Mouse (Mus musculus): ENCODE measurements at regions not wholly inside any gene's neighbourhood (a gene's known extent, or its start where the extent isn't known, plus 50 kb on each side); places are given as distances from the start of the nearest gene placed in this dataset.
A peak's percentile ranks its signal among the peaks of the same experiment; 100 is the strongest.
"Not testable (repeated sequence)": the region's sequence is repeated elsewhere in the genome, so short reads cannot be mapped to it uniquely, and the experiment has no call there.

DNA sequence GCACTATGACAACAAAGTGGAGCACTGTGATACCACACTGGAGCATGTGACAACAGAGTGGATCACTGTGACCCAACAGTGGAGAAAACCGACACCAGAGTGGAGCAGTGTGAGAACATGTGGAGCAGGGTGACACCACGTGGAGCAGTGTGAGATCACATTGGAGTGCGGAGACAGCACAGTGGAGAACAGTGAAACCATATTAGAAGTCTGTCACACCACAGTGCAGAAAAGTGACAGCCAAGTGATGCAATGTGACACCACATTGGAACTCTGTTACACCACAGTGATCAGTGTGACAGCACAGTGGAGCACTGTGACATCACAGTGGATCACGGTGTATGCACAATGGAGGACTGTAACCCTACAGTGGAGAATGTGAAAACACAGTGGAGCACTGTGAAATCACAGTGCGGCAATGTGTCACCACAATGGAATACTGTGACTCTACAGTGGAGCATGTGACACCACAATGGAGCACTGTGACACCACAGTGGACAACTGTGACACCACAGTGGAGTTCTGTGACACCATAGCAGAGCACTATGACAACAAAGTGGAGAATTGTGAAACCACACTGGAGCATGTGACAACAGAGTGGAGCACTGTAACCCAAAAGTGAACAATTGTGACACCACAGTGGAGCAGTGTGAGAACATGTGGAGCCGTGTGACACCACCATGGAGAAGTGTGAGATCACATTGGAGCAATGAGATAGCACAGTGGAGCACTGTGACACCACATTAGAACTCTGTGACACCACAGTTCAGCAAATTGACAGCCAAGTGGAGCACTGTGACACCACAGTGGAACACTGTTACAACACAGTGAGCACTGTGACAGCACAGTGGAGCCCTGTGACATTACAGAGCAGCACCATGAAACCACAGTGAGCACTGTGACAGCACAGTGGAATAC lies 98.6 kb upstream of the Vmn1r2 start:
- WGBS = 85% methylated on average over 6 of the region's 6 CpGs
- no peak overlapping the region for H3K27ac ChIP-seq (ENCODE audit: low read depth, low read length)

GRCm38 (mm10) chr4:3069341-3069740 lies 97.8 kb upstream of the Vmn1r2 start:
- Histone ChIP-seq H3K9ac (replicated peaks; ENCODE audit: low read depth, low read length) (no peak overlapping the region), H3K27me3 (ENCODE audit: control insufficient read depth, insufficient read depth, low read length) (no peaks in the 10 kb centered on the region), H3K9me3 (ENCODE audit: control insufficient read depth, low read length) (peaks cover 56% of the 10 kb centered on the region), H3K36me3 (ENCODE audit: control insufficient read depth, insufficient read depth, low read length) (no peaks in the 10 kb centered on the region), H3K4me3 (ENCODE audit: low read depth, low read length) (no peak overlapping the region), H3K4me2 (ENCODE audit: low read depth, low read length) (no peak overlapping the region), H3K27ac (ENCODE audit: low read depth, low read length) (no peak overlapping the region), H3K4me1 (ENCODE audit: control insufficient read depth, insufficient read depth, low read length) (no peaks in the 10 kb centered on the region)
- WGBS = 73% methylated on average over 1 of the region's 1 CpGs
- peak; percentile 16; the same call in 1 of the 2 replicates for ATAC-seq (ENCODE audit: low read depth)

More for the DNA sequence above, 98.6 kb upstream of the Vmn1r2 start:
- Histone ChIP-seq H3K9me3 (ENCODE audit: control insufficient read depth, low read length) (peaks cover 63% of the 10 kb centered on the region), H3K36me3 (ENCODE audit: control insufficient read depth, insufficient read depth, low read length) (no peaks in the 10 kb centered on the region), H3K9ac (replicated peaks; ENCODE audit: low read depth, low read length) (no peak overlapping the region), H3K4me1 (ENCODE audit: control insufficient read depth, insufficient read depth, low read length) (no peaks in the 10 kb centered on the region), H3K4me2 (ENCODE audit: low read depth, low read length) (no peak overlapping the region), H3K4me3 (ENCODE audit: low read depth, low read length) (no peak overlapping the region), H3K27me3 (ENCODE audit: control insufficient read depth, insufficient read depth, low read length) (no peaks in the 10 kb centered on the region)
- ATAC-seq (ENCODE audit: low read depth) = peak; percentile 12; the same call in 1 of the 2 replicates

DNA sequence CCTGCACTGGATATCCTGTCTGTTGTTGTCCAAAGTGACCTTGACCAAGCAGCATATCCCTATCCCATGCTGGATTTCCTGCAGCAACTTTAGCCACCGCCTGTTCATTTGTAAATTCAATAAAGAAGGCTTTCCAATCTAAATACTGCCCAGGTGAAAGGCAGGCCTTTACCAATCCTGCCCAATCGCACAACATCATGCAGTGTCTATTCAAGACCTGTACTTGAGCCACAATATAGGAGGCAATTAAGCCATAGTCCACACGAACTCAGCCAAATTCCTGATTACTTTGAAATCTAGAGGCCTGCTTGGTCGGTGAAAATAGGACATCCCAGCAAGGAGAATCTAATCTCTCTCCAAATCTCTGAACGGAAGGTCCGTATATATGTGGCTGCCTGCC lies 95.8 kb upstream of the Vmn1r2 start:
- not testable (repeated sequence) for H3K4me3 ChIP-seq (ENCODE audit: low read depth, low read length)
- 71% methylated on average over 6 of the region's 6 CpGs for WGBS
- H3K9me3 ChIP-seq (ENCODE audit: control insufficient read depth, low read length) = peaks cover 42% of the 10 kb centered on the region

DNA sequence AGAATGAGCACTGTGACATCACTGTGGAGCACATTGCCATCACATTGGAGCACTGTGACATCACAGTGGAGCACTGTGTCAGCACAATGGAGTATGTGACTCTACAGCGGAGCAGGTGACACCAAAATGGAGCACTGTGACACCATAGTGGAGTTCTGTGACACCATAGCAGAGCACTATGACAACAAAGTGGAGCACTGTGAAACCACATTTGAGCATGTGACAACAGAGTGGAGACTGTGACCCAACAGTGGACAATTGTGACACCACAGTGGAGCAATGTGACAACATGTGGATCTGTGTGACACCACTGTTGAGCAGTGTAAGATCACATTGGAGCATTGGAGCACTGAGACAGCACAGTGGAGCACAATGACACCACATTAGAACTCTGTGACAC lies 87.2 kb upstream of the Vmn1r2 start:
- H3K36me3 ChIP-seq (ENCODE audit: control insufficient read depth, insufficient read depth, low read length) = no peaks in the 10 kb centered on the region
- 96% methylated on average over 1 of the region's 1 CpGs for WGBS

More for the DNA sequence above, 95.8 kb upstream of the Vmn1r2 start:
- not testable (repeated sequence) for ATAC-seq (ENCODE audit: low read depth); H3K27ac ChIP-seq (ENCODE audit: low read depth, low read length); H3K4me1 ChIP-seq (ENCODE audit: control insufficient read depth, insufficient read depth, low read length); H3K36me3 ChIP-seq (ENCODE audit: control insufficient read depth, insufficient read depth, low read length); H3K4me2 ChIP-seq (ENCODE audit: low read depth, low read length); H3K27me3 ChIP-seq (ENCODE audit: control insufficient read depth, insufficient read depth, low read length); H3K9ac ChIP-seq (replicated peaks; ENCODE audit: low read depth, low read length)

GRCm38 (mm10) chr4:3080385-3081125 lies 86.6 kb upstream of the Vmn1r2 start:
- 60% methylated on average over 7 of the region's 7 CpGs for WGBS
- no peaks in the 10 kb centered on the region for H3K4me1 ChIP-seq (ENCODE audit: control insufficient read depth, insufficient read depth, low read length)
- no peak overlapping the region for H3K4me3 ChIP-seq (ENCODE audit: low read depth, low read length)
- no peak overlapping the region for H3K9ac ChIP-seq (replicated peaks; ENCODE audit: low read depth, low read length)
- no peaks in the 10 kb centered on the region for H3K36me3 ChIP-seq (ENCODE audit: control insufficient read depth, insufficient read depth, low read length)
- H3K9me3 ChIP-seq (ENCODE audit: control insufficient read depth, low read length) = peaks cover 65% of the 10 kb centered on the region
- peak; percentile 36; the same call in 1 of the 2 replicates for ATAC-seq (ENCODE audit: low read depth)
- H3K4me2 ChIP-seq (ENCODE audit: low read depth, low read length) = no peak overlapping the region
- H3K27ac ChIP-seq (ENCODE audit: low read depth, low read length) = no peak overlapping the region
- H3K27me3 ChIP-seq (ENCODE audit: control insufficient read depth, insufficient read depth, low read length) = no peaks in the 10 kb centered on the region

More for the DNA sequence above, 87.2 kb upstream of the Vmn1r2 start:
- Histone ChIP-seq H3K27me3 (ENCODE audit: control insufficient read depth, insufficient read depth, low read length) (no peaks in the 10 kb centered on the region), H3K4me3 (ENCODE audit: low read depth, low read length) (no peak overlapping the region), H3K4me1 (ENCODE audit: control insufficient read depth, insufficient read depth, low read length) (no peaks in the 10 kb centered on the region), H3K9me3 (ENCODE audit: control insufficient read depth, low read length) (peaks cover 58% of the 10 kb centered on the region), H3K4me2 (ENCODE audit: low read depth, low read length) (no peak overlapping the region), H3K27ac (ENCODE audit: low read depth, low read length) (no peak overlapping the region), H3K9ac (replicated peaks; ENCODE audit: low read depth, low read length) (no peak overlapping the region)
- ATAC-seq (ENCODE audit: low read depth) = no peak

- peak; percentile 30 for ATAC-seq (ENCODE audit: low read depth)
- H3K4me2 ChIP-seq (ENCODE audit: low read depth, low read length) = no peak overlapping the region
- H3K4me1 ChIP-seq (ENCODE audit: control insufficient read depth, insufficient read depth, low read length) = no peaks in the 10 kb centered on the region
- H3K9ac ChIP-seq (replicated peaks; ENCODE audit: low read depth, low read length) = no peak overlapping the region
- H3K4me3 ChIP-seq (ENCODE audit: low read depth, low read length) = no peak overlapping the region
- H3K9me3 ChIP-seq (ENCODE audit: control insufficient read depth, low read length) = peaks cover 73% of the 10 kb centered on the region
- H3K36me3 ChIP-seq (ENCODE audit: control insufficient read depth, insufficient read depth, low read length) = no peaks in the 10 kb centered on the region
- no peaks in the 10 kb centered on the region for H3K27me3 ChIP-seq (ENCODE audit: control insufficient read depth, insufficient read depth, low read length)
- H3K27ac ChIP-seq (ENCODE audit: low read depth, low read length) = no peak overlapping the region
- WGBS = 66% methylated on average over 6 of the region's 6 CpGs
These were observed 85.8 kb upstream of the Vmn1r2 start for GRCm38 (mm10) chr4:3081148-3081952.

GRCm38 (mm10) chr4:3081953-3082950 lies 84.9 kb upstream of the Vmn1r2 start:
- H3K4me3 ChIP-seq (ENCODE audit: low read depth, low read length) = no peak overlapping the region
- no peak for ATAC-seq (ENCODE audit: low read depth)
- WGBS = 79% methylated on average over 3 of the region's 3 CpGs

More at GRCm38 (mm10) chr4:3081953-3082950, 84.9 kb upstream of the Vmn1r2 start:
- H3K4me2 ChIP-seq (ENCODE audit: low read depth, low read length) = no peak overlapping the region
- H3K4me1 ChIP-seq (ENCODE audit: control insufficient read depth, insufficient read depth, low read length) = no peaks in the 10 kb centered on the region
- no peaks in the 10 kb centered on the region for H3K36me3 ChIP-seq (ENCODE audit: control insufficient read depth, insufficient read depth, low read length)
- no peak overlapping the region for H3K9ac ChIP-seq (replicated peaks; ENCODE audit: low read depth, low read length)
- no peaks in the 10 kb centered on the region for H3K27me3 ChIP-seq (ENCODE audit: control insufficient read depth, insufficient read depth, low read length)
- H3K9me3 ChIP-seq (ENCODE audit: control insufficient read depth, low read length) = peaks cover 75% of the 10 kb centered on the region
- no peak overlapping the region for H3K27ac ChIP-seq (ENCODE audit: low read depth, low read length)
